Mouse (Mus musculus): Measurements from ENCODE around the gene Sort1. TPM values are rescaled to one million over a fixed set of nuclear protein-coding genes. Genes with fewer than 3 reads are reported as not detected.

Gene Sort1
- polyA plus RNA-seq, 1 experiment from 2014 or later = 32.7 TPM

GRCm38 (mm10) chr3:108303683-108304082 lies 19.8 kb downstream of the Sort1 start:
- H3K4me2 ChIP-seq (ENCODE audit: low read depth) = no peak overlapping the region
- no peaks in the 10 kb centered on the region for H3K36me3 ChIP-seq (ENCODE audit: control insufficient read depth, insufficient read depth, low read length)
- 0 out of 2 replicates have a peak, but pooled peaks cover 2% of the 10 kb centered on the region for H3K4me1 ChIP-seq (ENCODE audit: control insufficient read depth, insufficient read depth, low read length)
- no peaks in the 10 kb centered on the region for H3K9me3 ChIP-seq (ENCODE audit: control insufficient read depth, low read length)
- H3K27me3 ChIP-seq (ENCODE audit: control insufficient read depth, insufficient read depth, low read length) = no peaks in the 10 kb centered on the region
- no peak overlapping the region for H3K9ac ChIP-seq (ENCODE audit: low read length)
- H3K4me3 ChIP-seq (ENCODE audit: low read depth, low read length) = no peak overlapping the region
- ATAC-seq (ENCODE audit: insufficient read depth, low FRiP score, low TSS enrichment) (no peak), DNase-seq (ENCODE audit: low spot score) (no peak)
- no peak overlapping the region for H3K27ac ChIP-seq (ENCODE audit: low read depth, low read length)
- WGBS = 96% methylated on average over 8 of the region's 8 CpGs

GRCm38 (mm10) chr3:108304747-108305146 lies 20.9 kb downstream of the Sort1 start:
- Histone ChIP-seq H3K9me3 (ENCODE audit: control insufficient read depth, low read length) (no peaks in the 10 kb centered on the region), H3K4me3 (ENCODE audit: low read depth, low read length) (no peak overlapping the region), H3K9ac (ENCODE audit: low read length) (no peak overlapping the region), H3K4me1 (ENCODE audit: control insufficient read depth, insufficient read depth, low read length) (0 out of 2 replicates have a peak, but pooled peaks cover 2% of the 10 kb centered on the region), H3K4me2 (ENCODE audit: low read depth) (no peak overlapping the region), H3K36me3 (ENCODE audit: control insufficient read depth, insufficient read depth, low read length) (no peaks in the 10 kb centered on the region), H3K27ac (ENCODE audit: low read depth, low read length) (no peak overlapping the region), H3K27me3 (ENCODE audit: control insufficient read depth, insufficient read depth, low read length) (no peaks in the 10 kb centered on the region)
- ATAC-seq (ENCODE audit: insufficient read depth, low FRiP score, low TSS enrichment) (no peak), DNase-seq (ENCODE audit: low spot score) (no peak)
- 87% methylated on average over 4 of the region's 4 CpGs for WGBS

- H3K4me3 ChIP-seq (ENCODE audit: low read depth, low read length) = no peak overlapping the region
- 80% methylated on average over 3 of the region's 3 CpGs for WGBS
These were observed 22.5 kb downstream of the Sort1 start for GRCm38 (mm10) chr3:108306387-108306786.

GRCm38 (mm10) chr3:108307485-108307884 lies 23.6 kb downstream of the Sort1 start:
- no peak overlapping the region for H3K4me3 ChIP-seq (ENCODE audit: low read depth, low read length)
- H3K4me1 ChIP-seq (ENCODE audit: control insufficient read depth, insufficient read depth, low read length) = 0 out of 2 replicates have a peak, but pooled peaks cover 2% of the 10 kb centered on the region
- no peak for ATAC-seq (ENCODE audit: insufficient read depth, low FRiP score, low TSS enrichment)
- no peak overlapping the region for H3K9ac ChIP-seq (ENCODE audit: low read length)
- no peak overlapping the region for H3K4me2 ChIP-seq (ENCODE audit: low read depth)
- H3K27ac ChIP-seq (ENCODE audit: low read depth, low read length) = no peak overlapping the region
- WGBS = 79% methylated on average over 6 of the region's 6 CpGs
- no peaks in the 10 kb centered on the region for H3K36me3 ChIP-seq (ENCODE audit: control insufficient read depth, insufficient read depth, low read length)
- no peaks in the 10 kb centered on the region for H3K9me3 ChIP-seq (ENCODE audit: control insufficient read depth, low read length)
- no peaks in the 10 kb centered on the region for H3K27me3 ChIP-seq (ENCODE audit: control insufficient read depth, insufficient read depth, low read length)
- no peak for DNase-seq (ENCODE audit: low spot score)

More at GRCm38 (mm10) chr3:108306387-108306786, 22.5 kb downstream of the Sort1 start:
- Histone ChIP-seq H3K4me2 (ENCODE audit: low read depth) (no peak overlapping the region), H3K9me3 (ENCODE audit: control insufficient read depth, low read length) (no peaks in the 10 kb centered on the region), H3K36me3 (ENCODE audit: control insufficient read depth, insufficient read depth, low read length) (no peaks in the 10 kb centered on the region), H3K27me3 (ENCODE audit: control insufficient read depth, insufficient read depth, low read length) (no peaks in the 10 kb centered on the region), H3K4me1 (ENCODE audit: control insufficient read depth, insufficient read depth, low read length) (0 out of 2 replicates have a peak, but pooled peaks cover 2% of the 10 kb centered on the region), H3K9ac (ENCODE audit: low read length) (no peak overlapping the region), H3K27ac (ENCODE audit: low read depth, low read length) (no peak overlapping the region)
- DNase-seq (ENCODE audit: low spot score) (no peak), ATAC-seq (ENCODE audit: insufficient read depth, low FRiP score, low TSS enrichment) (no peak)

- Histone ChIP-seq H3K9me3 (ENCODE audit: control insufficient read depth, low read length) (no peaks in the 10 kb centered on the region), H3K4me3 (ENCODE audit: low read depth, low read length) (no peak overlapping the region), H3K27me3 (ENCODE audit: control insufficient read depth, insufficient read depth, low read length) (no peaks in the 10 kb centered on the region), H3K36me3 (ENCODE audit: control insufficient read depth, insufficient read depth, low read length) (no peaks in the 10 kb centered on the region; the same call in 1 of the 2 replicates), H3K4me1 (ENCODE audit: control insufficient read depth, insufficient read depth, low read length) (0 out of 2 replicates have a peak, but pooled peaks cover under 1% of the 10 kb centered on the region), H3K9ac (ENCODE audit: low read length) (no peak overlapping the region), H3K4me2 (ENCODE audit: low read depth) (no peak overlapping the region), H3K27ac (ENCODE audit: low read depth, low read length) (no peak overlapping the region)
- no peak for ATAC-seq (ENCODE audit: insufficient read depth, low FRiP score, low TSS enrichment)
- DNase-seq (ENCODE audit: low spot score) = no peak
These were observed 27.0 kb downstream of the Sort1 start for GRCm38 (mm10) chr3:108310921-108311341.

- no peak overlapping the region for H3K27ac ChIP-seq (ENCODE audit: low read depth, low read length)
- DNase-seq (ENCODE audit: low spot score) = no peak
- no peaks in the 10 kb centered on the region for H3K4me1 ChIP-seq (ENCODE audit: control insufficient read depth, insufficient read depth, low read length)
- no peak overlapping the region for H3K9ac ChIP-seq (ENCODE audit: low read length)
- no peaks in the 10 kb centered on the region for H3K9me3 ChIP-seq (ENCODE audit: control insufficient read depth, low read length)
- 86% methylated on average over 4 of the region's 4 CpGs for WGBS
- H3K36me3 ChIP-seq (ENCODE audit: control insufficient read depth, insufficient read depth, low read length) = no peaks in the 10 kb centered on the region; the same call in 1 of the 2 replicates
- H3K4me3 ChIP-seq (ENCODE audit: low read depth, low read length) = no peak overlapping the region
- no peaks in the 10 kb centered on the region for H3K27me3 ChIP-seq (ENCODE audit: control insufficient read depth, insufficient read depth, low read length)
- ATAC-seq (ENCODE audit: insufficient read depth, low FRiP score, low TSS enrichment) = no peak
- no peak overlapping the region for H3K4me2 ChIP-seq (ENCODE audit: low read depth)
These were observed 27.8 kb downstream of the Sort1 start for GRCm38 (mm10) chr3:108311688-108312087.

- ATAC-seq (ENCODE audit: insufficient read depth, low FRiP score, low TSS enrichment) = no peak
- DNase-seq (ENCODE audit: low spot score) = no peak
- Histone ChIP-seq H3K4me2 (ENCODE audit: low read depth) (no peak overlapping the region), H3K4me1 (ENCODE audit: control insufficient read depth, insufficient read depth, low read length) (no peaks in the 10 kb centered on the region), H3K9ac (ENCODE audit: low read length) (no peak overlapping the region), H3K9me3 (ENCODE audit: control insufficient read depth, low read length) (no peaks in the 10 kb centered on the region), H3K27ac (ENCODE audit: low read depth, low read length) (no peak overlapping the region), H3K27me3 (ENCODE audit: control insufficient read depth, insufficient read depth, low read length) (no peaks in the 10 kb centered on the region), H3K4me3 (ENCODE audit: low read depth, low read length) (no peak overlapping the region), H3K36me3 (ENCODE audit: control insufficient read depth, insufficient read depth, low read length) (no peaks in the 10 kb centered on the region; the same call in 1 of the 2 replicates)
These were observed 28.5 kb downstream of the Sort1 start for GRCm38 (mm10) chr3:108312414-108312813.

- H3K9ac ChIP-seq (ENCODE audit: low read length) = no peak overlapping the region
- ATAC-seq (ENCODE audit: insufficient read depth, low FRiP score, low TSS enrichment) (no peak), DNase-seq (ENCODE audit: low spot score) (no peak)
- H3K4me3 ChIP-seq (ENCODE audit: low read depth, low read length) = no peak overlapping the region
- H3K4me1 ChIP-seq (ENCODE audit: control insufficient read depth, insufficient read depth, low read length) = no peaks in the 10 kb centered on the region
- no peak overlapping the region for H3K4me2 ChIP-seq (ENCODE audit: low read depth)
- 92% methylated on average over 4 of the region's 4 CpGs for WGBS
- no peaks in the 10 kb centered on the region for H3K27me3 ChIP-seq (ENCODE audit: control insufficient read depth, insufficient read depth, low read length)
- no peaks in the 10 kb centered on the region; the same call in 1 of the 2 replicates for H3K36me3 ChIP-seq (ENCODE audit: control insufficient read depth, insufficient read depth, low read length)
- H3K27ac ChIP-seq (ENCODE audit: low read depth, low read length) = no peak overlapping the region
- H3K9me3 ChIP-seq (ENCODE audit: control insufficient read depth, low read length) = no peaks in the 10 kb centered on the region
These were observed 29.3 kb downstream of the Sort1 start for GRCm38 (mm10) chr3:108313138-108313537.

GRCm38 (mm10) chr3:108314038-108314675 lies 30.3 kb downstream of the Sort1 start:
- Histone ChIP-seq H3K36me3 (ENCODE audit: control insufficient read depth, insufficient read depth, low read length) (no peaks in the 10 kb centered on the region; the same call in 1 of the 2 replicates), H3K27me3 (ENCODE audit: control insufficient read depth, insufficient read depth, low read length) (no peaks in the 10 kb centered on the region), H3K4me2 (ENCODE audit: low read depth) (no peak overlapping the region), H3K4me1 (ENCODE audit: control insufficient read depth, insufficient read depth, low read length) (no peaks in the 10 kb centered on the region), H3K9me3 (ENCODE audit: control insufficient read depth, low read length) (no peaks in the 10 kb centered on the region), H3K27ac (ENCODE audit: low read depth, low read length) (no peak overlapping the region), H3K4me3 (ENCODE audit: low read depth, low read length) (no peak overlapping the region), H3K9ac (ENCODE audit: low read length) (no peak overlapping the region)
- ATAC-seq (ENCODE audit: insufficient read depth, low FRiP score, low TSS enrichment) = no peak
- WGBS = 47% methylated on average over 8 of the region's 8 CpGs
- no peak for DNase-seq (ENCODE audit: low spot score)

Measured in neural tube, embryonic 11.5 days (tissue).